Mouse (Mus musculus): ENCODE measurements at regions not wholly inside any gene's neighbourhood (a gene's known extent, or its start where the extent isn't known, plus 50 kb on each side); places are given as distances from the start of the nearest gene placed in this dataset.

DNA sequence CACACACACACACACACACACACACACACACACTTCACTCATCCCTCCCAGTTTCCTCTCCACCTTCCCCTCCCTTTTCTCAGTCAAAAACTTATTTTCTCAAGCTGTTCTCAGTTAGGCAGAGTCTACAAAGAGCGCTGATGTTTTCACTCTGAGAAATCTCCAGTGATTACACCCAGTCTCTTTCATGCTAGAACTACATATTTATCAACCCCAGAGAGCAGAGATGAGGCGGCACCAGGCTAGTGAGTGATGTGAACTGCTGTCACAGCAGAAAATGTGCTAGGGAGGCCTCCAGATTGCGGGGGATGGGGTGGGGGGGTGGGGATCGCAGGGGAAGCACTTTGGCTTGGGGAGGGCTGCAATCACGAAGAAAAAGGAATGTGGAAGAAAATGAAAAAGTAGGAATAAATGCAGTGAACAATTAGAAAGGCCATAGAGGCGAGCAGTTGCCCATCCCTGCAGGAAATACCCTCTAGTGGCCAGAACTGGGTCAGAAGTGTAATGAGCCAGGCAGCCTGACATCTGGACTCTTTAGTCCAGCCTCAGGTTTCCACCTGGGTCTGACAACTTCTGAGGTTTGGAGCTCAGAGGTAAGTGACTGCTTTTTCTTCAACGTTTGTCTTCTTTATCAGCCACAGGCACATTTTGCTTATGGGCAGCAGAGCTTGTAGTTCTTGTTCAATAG lies 276.9 kb downstream of the Nuf2 start:
- no peaks in the 10 kb centered on the region for H3K36me3 ChIP-seq (ENCODE audit: control insufficient read depth, insufficient read depth, low read length)
- no peak; the same call in 1 of the 2 replicates for TF ChIP-seq CTCF (conservative IDR thresholded peaks at IDR 0.05; ENCODE audit: insufficient read depth, insufficient read length, low read depth, low read length)
- TF ChIP-seq POLR2A (IDR thresholded peaks at IDR 0.05; ENCODE audit: low read depth, low read length), result no peak
- H3K27ac ChIP-seq (ENCODE audit: insufficient read depth, low read depth, low read length), result no peak overlapping the region
- H3K4me1 ChIP-seq (ENCODE audit: control insufficient read depth, insufficient read depth, low read length), result no peaks in the 10 kb centered on the region
- H3K4me3 ChIP-seq (ENCODE audit: insufficient read depth, low read depth, low read length), result no peak overlapping the region
- 51% methylated on average over 7 of the region's 7 CpGs for WGBS
- no peak for DNase-seq
- H3K27me3 ChIP-seq (replicated peaks; ENCODE audit: control insufficient read depth, insufficient read depth, low read length), result no peaks in the 10 kb centered on the region

- Histone ChIP-seq H3K4me1 (ENCODE audit: control insufficient read depth, insufficient read depth, low read length) (no peaks in the 10 kb centered on the region), H3K27me3 (replicated peaks; ENCODE audit: control insufficient read depth, insufficient read depth, low read length) (no peaks in the 10 kb centered on the region), H3K36me3 (ENCODE audit: control insufficient read depth, insufficient read depth, low read length) (no peaks in the 10 kb centered on the region), H3K4me3 (ENCODE audit: insufficient read depth, low read depth, low read length) (no peak overlapping the region), H3K27ac (ENCODE audit: insufficient read depth, low read depth, low read length) (no peak overlapping the region)
- WGBS, result 58% methylated on average over 2 of the region's 2 CpGs
- DNase-seq, result no peak
- TF ChIP-seq POLR2A (IDR thresholded peaks at IDR 0.05; ENCODE audit: low read depth, low read length) (no peak), CTCF (conservative IDR thresholded peaks at IDR 0.05; ENCODE audit: insufficient read depth, insufficient read length, low read depth, low read length) (no peak)
Measured at GRCm38 (mm10) chr1:169252189-169252588, 279.1 kb downstream of the Nuf2 start.

DNA sequence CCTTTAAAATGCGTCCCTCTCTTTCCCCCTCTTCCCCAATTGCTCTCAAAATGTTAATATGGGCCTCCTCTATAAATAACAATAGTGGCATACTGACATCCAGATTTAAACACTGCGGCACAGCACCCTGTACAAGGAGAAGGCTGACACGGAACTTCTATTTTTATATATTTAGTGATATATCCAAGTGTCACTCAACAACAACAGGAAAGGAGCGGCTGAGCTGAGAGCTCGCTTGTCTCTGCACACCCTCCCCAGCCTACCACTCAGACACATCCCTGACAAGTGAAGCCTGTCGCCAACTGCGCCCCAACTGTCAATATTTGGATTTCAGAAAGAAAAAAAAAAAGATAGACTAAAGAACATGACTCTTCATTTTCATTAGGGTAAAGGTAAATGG lies 282.2 kb downstream of the Nuf2 start:
- no peak for TF ChIP-seq CTCF (conservative IDR thresholded peaks at IDR 0.05; ENCODE audit: insufficient read depth, insufficient read length, low read depth, low read length)
- TF ChIP-seq POLR2A (IDR thresholded peaks at IDR 0.05; ENCODE audit: low read depth, low read length), result no peak
- 92% methylated on average over 7 of the region's 7 CpGs for WGBS
- Histone ChIP-seq H3K4me3 (ENCODE audit: insufficient read depth, low read depth, low read length) (no peak overlapping the region), H3K27ac (ENCODE audit: insufficient read depth, low read depth, low read length) (no peak overlapping the region), H3K4me1 (ENCODE audit: control insufficient read depth, insufficient read depth, low read length) (no peaks in the 10 kb centered on the region), H3K36me3 (ENCODE audit: control insufficient read depth, insufficient read depth, low read length) (no peaks in the 10 kb centered on the region), H3K27me3 (replicated peaks; ENCODE audit: control insufficient read depth, insufficient read depth, low read length) (no peaks in the 10 kb centered on the region)
- DNase-seq, result no peak

DNA sequence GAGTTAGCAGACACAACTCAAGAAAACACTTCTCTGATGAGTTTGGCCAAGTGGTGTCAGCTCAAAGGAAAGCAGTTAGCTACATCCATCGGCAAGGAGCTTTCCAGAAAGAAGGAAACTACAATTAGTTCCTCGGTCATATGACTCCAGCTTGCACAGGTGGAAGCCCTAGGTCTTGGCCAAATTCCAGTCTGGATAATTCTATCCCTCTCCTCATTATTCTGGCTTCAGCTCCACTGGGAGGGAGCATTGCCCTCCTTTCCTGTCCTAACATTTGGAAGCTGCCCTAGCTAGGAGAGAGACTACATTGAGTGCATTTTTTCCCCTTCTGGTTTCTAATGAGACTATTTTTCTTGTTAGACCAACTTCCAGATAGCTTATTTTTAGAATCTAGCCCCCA lies 290.9 kb downstream of the Nuf2 start:
- Histone ChIP-seq H3K27me3 (replicated peaks; ENCODE audit: control insufficient read depth, insufficient read depth, low read length) (no peaks in the 10 kb centered on the region), H3K27ac (ENCODE audit: insufficient read depth, low read depth, low read length) (no peak overlapping the region), H3K36me3 (ENCODE audit: control insufficient read depth, insufficient read depth, low read length) (no peaks in the 10 kb centered on the region), H3K4me1 (ENCODE audit: control insufficient read depth, insufficient read depth, low read length) (no peaks in the 10 kb centered on the region), H3K4me3 (ENCODE audit: insufficient read depth, low read depth, low read length) (no peak overlapping the region)
- no peak for TF ChIP-seq CTCF (conservative IDR thresholded peaks at IDR 0.05; ENCODE audit: insufficient read depth, insufficient read length, low read depth, low read length)
- no peak for TF ChIP-seq POLR2A (IDR thresholded peaks at IDR 0.05; ENCODE audit: low read depth, low read length)
- peak; percentile 43 for DNase-seq
- 43% methylated on average over 2 of the region's 2 CpGs for WGBS

DNA sequence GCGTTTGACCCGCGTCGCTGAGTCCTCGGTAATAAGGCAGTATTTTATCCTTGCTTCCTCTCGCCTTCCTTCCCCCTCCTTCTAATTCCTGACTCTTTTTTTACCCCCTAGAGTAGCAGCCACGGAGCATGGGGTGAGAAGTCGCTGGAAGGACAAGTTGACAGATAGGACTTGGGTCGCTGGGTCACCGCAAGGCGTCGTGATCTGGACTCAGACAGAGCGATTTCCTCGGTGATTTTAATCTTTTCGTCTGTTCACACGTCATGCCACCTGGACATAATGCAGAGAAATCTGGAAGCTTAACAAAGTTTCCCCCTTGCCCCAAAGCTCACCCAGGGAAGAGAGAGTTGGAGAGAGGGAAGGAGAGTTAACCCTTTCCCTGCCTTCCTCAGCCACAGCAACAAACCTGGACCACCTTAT lies 292.6 kb downstream of the Nuf2 start:
- TF ChIP-seq CTCF (conservative IDR thresholded peaks at IDR 0.05; ENCODE audit: insufficient read depth, insufficient read length, low read depth, low read length), result no peak
- no peak for TF ChIP-seq POLR2A (IDR thresholded peaks at IDR 0.05; ENCODE audit: low read depth, low read length)
- Histone ChIP-seq H3K36me3 (ENCODE audit: control insufficient read depth, insufficient read depth, low read length) (no peaks in the 10 kb centered on the region), H3K27ac (ENCODE audit: insufficient read depth, low read depth, low read length) (peak overlapping the region; percentile 85), H3K4me3 (ENCODE audit: insufficient read depth, low read depth, low read length) (no peak overlapping the region), H3K4me1 (ENCODE audit: control insufficient read depth, insufficient read depth, low read length) (no peaks in the 10 kb centered on the region), H3K27me3 (replicated peaks; ENCODE audit: control insufficient read depth, insufficient read depth, low read length) (no peaks in the 10 kb centered on the region)
- 9% methylated on average over 16 of the region's 16 CpGs for WGBS
- peak; percentile 88 for DNase-seq

DNA sequence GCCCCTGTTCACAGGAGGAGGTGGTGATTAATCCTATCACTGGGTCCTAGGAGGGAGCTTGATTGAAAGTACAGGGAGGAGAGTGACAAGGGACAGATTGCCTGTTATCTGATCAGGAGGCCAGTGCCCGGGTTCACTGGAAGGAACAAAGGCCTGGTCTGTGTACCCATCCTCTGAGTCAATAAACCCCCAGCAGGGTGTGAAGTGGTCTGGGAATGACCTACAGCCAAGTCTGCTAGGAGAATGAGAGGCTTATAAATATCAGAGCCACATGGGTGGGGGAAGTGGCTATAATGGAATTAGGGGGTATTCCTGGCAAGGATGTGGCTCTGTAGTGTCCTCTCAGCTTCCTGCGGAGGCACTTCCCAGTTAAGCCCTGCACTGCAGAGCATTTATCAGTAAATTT lies 296.0 kb downstream of the Nuf2 start:
- Histone ChIP-seq H3K4me1 (ENCODE audit: control insufficient read depth, insufficient read depth, low read length) (no peaks in the 10 kb centered on the region), H3K27me3 (replicated peaks; ENCODE audit: control insufficient read depth, insufficient read depth, low read length) (no peaks in the 10 kb centered on the region), H3K27ac (ENCODE audit: insufficient read depth, low read depth, low read length) (peak overlapping the region; percentile 77), H3K36me3 (ENCODE audit: control insufficient read depth, insufficient read depth, low read length) (no peaks in the 10 kb centered on the region), H3K4me3 (ENCODE audit: insufficient read depth, low read depth, low read length) (no peak overlapping the region)
- DNase-seq, result peak; percentile 85
- WGBS, result 51% methylated on average over 2 of the region's 2 CpGs
- TF ChIP-seq CTCF (conservative IDR thresholded peaks at IDR 0.05; ENCODE audit: insufficient read depth, insufficient read length, low read depth, low read length), result no peak
- TF ChIP-seq POLR2A (IDR thresholded peaks at IDR 0.05; ENCODE audit: low read depth, low read length), result no peak

DNA sequence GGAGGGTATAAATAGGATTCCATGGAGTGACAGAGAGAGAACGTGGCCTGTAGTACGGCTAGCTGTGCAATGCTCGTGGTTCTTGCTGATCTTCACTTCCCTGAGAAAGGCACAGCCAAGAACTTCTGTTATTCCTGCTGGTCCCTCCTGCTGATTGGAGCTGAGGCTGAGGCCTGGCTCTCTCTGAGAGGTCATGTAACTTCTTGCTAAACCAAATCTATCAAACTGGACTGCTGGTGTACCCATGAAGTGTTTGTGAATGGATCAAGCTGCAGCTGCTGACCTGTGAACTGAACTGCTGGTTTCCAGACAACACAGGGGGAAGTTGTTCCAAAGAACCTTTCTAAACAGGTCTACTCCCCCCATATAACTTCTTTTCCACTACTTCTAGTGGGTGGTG lies 297.9 kb downstream of the Nuf2 start:
- Histone ChIP-seq H3K4me1 (ENCODE audit: control insufficient read depth, insufficient read depth, low read length) (no peaks in the 10 kb centered on the region), H3K27me3 (replicated peaks; ENCODE audit: control insufficient read depth, insufficient read depth, low read length) (no peaks in the 10 kb centered on the region), H3K36me3 (ENCODE audit: control insufficient read depth, insufficient read depth, low read length) (no peaks in the 10 kb centered on the region), H3K27ac (ENCODE audit: insufficient read depth, low read depth, low read length) (no peak overlapping the region), H3K4me3 (ENCODE audit: insufficient read depth, low read depth, low read length) (no peak overlapping the region)
- WGBS, result 92% methylated on average over 3 of the region's 3 CpGs
- DNase-seq, result no peak
- no peak for TF ChIP-seq POLR2A (IDR thresholded peaks at IDR 0.05; ENCODE audit: low read depth, low read length)

Data from kidney, adult 2 months (tissue).